Mouse (Mus musculus): ENCODE data around the gene Sult6b1. TPM values are rescaled to one million over a fixed set of nuclear protein-coding genes. Genes with fewer than 3 reads are reported as not detected.
A peak's percentile ranks its signal among the peaks of the same experiment; 100 is the strongest.

The Sult6b1 gene
- polyA plus RNA-seq (2016; fragmentation: Nextera tagmentation; extraction: Ambion mirVana), result 0.12 TPM in 1 of 2 replicates, not detected in the other

- no peak within 1 kb of the TSS for H3K9ac ChIP-seq
- no peaks in the 10 kb centered on the region for H3K36me3 ChIP-seq
- H3K4me2 ChIP-seq, result no peak within 1 kb of the TSS
- H3K27ac ChIP-seq, result no peak within 1 kb of the TSS
- H3K27me3 ChIP-seq (replicated peaks), result no peaks in the 10 kb centered on the region
- no peak for ATAC-seq
- H3K9me3 ChIP-seq (replicated peaks), result no peaks in the 10 kb centered on the region
- WGBS (ENCODE audit: insufficient replicate concordance), result 68% methylated on average over 5 of the region's 5 CpGs
- H3K4me3 ChIP-seq, result no peak within 1 kb of the TSS
- H3K4me1 ChIP-seq, result 0 out of 2 replicates have a peak, but pooled peaks cover 3% of the 10 kb centered on the region
Measured at GRCm38 (mm10) chr17:78906892-78907291, at the start of gene Sult6b1. Gene Sult6b1 (minus strand): TSS chr17:78906992.

DNA sequence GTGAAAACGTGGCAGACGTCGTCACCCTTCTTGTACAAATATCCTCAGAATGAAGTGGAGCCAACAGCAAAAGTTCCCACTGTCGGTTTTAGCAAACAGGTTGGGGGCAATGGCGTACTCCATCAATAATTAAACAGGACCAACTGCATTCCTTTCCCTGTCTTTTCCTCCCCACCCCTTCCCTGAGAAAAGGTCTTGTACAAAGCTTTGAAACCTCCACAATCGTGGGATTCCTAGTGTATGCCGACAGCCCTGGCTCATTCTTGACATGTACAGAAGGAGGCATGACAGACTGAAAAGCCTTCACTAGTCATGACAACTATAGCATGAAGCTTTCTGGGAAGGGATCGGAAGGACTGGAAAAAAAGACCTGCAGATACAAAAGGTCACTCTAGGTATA is 46.4 kb upstream of the Sult6b1 start:
- Histone ChIP-seq H3K9ac (no peak overlapping the region), H3K27me3 (replicated peaks) (no peaks in the 10 kb centered on the region), H3K9me3 (replicated peaks) (no peaks in the 10 kb centered on the region), H3K27ac (no peak overlapping the region), H3K36me3 (peaks cover 83% of the 10 kb centered on the region), H3K4me1 (0 out of 2 replicates have a peak, but pooled peaks cover 3% of the 10 kb centered on the region), H3K4me2 (no peak overlapping the region), H3K4me3 (no peak overlapping the region)
- 75% methylated on average over 8 of the region's 8 CpGs for WGBS (ENCODE audit: insufficient replicate concordance)
- ATAC-seq, result no peak

- H3K4me3 ChIP-seq, result no peak overlapping the region
- ATAC-seq, result no peak
- H3K4me2 ChIP-seq, result no peak overlapping the region
- H3K27me3 ChIP-seq (replicated peaks), result no peaks in the 10 kb centered on the region
- no peak overlapping the region for H3K27ac ChIP-seq
- H3K9me3 ChIP-seq (replicated peaks), result no peaks in the 10 kb centered on the region
- 78% methylated on average over 5 of the region's 5 CpGs for WGBS (ENCODE audit: insufficient replicate concordance)
- peaks cover 84% of the 10 kb centered on the region for H3K36me3 ChIP-seq
- H3K4me1 ChIP-seq, result 0 out of 2 replicates have a peak, but pooled peaks cover 3% of the 10 kb centered on the region
- H3K9ac ChIP-seq, result no peak overlapping the region
Measured at GRCm38 (mm10) chr17:78952070-78952469, 45.3 kb upstream of the Sult6b1 start.

DNA sequence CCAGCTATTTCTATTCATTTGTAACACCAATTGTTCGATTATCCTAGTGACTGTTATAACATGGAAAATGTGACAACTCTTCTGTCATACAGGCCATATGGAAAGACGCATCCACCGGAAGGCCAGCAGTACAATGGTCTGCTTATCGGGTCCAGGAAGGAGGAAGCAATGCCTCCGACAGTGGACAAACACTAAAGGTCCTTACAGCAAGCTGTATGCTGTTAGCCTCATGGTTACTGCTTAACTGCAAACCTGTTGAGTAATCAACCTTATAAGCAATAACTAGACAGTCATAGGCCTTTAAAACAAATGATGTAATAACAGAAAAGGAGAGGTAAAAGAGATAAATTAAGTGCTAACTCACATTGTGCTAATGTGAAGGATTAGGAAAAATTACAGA is 44.4 kb upstream of the Sult6b1 start:
- no peak for ATAC-seq
- 0 out of 2 replicates have a peak, but pooled peaks cover 3% of the 10 kb centered on the region for H3K4me1 ChIP-seq
- H3K4me3 ChIP-seq, result no peak overlapping the region
- H3K4me2 ChIP-seq, result no peak overlapping the region
- H3K9ac ChIP-seq, result no peak overlapping the region
- H3K27ac ChIP-seq, result no peak overlapping the region
- H3K36me3 ChIP-seq, result peaks cover 87% of the 10 kb centered on the region
- H3K9me3 ChIP-seq (replicated peaks), result no peaks in the 10 kb centered on the region
- WGBS (ENCODE audit: insufficient replicate concordance), result 83% methylated on average over 5 of the region's 5 CpGs
- H3K27me3 ChIP-seq (replicated peaks), result no peaks in the 10 kb centered on the region

GRCm38 (mm10) chr17:78942579-78942978 is 35.8 kb upstream of the Sult6b1 start:
- WGBS (ENCODE audit: insufficient replicate concordance), result 74% methylated on average over 11 of the region's 11 CpGs
- Histone ChIP-seq H3K27me3 (replicated peaks) (no peaks in the 10 kb centered on the region), H3K4me1 (peaks cover 6% of the 10 kb centered on the region), H3K4me2 (no peak overlapping the region), H3K27ac (no peak overlapping the region), H3K4me3 (no peak overlapping the region), H3K36me3 (peaks cover 56% of the 10 kb centered on the region), H3K9me3 (replicated peaks) (no peaks in the 10 kb centered on the region), H3K9ac (no peak overlapping the region)
- no peak for ATAC-seq

DNA sequence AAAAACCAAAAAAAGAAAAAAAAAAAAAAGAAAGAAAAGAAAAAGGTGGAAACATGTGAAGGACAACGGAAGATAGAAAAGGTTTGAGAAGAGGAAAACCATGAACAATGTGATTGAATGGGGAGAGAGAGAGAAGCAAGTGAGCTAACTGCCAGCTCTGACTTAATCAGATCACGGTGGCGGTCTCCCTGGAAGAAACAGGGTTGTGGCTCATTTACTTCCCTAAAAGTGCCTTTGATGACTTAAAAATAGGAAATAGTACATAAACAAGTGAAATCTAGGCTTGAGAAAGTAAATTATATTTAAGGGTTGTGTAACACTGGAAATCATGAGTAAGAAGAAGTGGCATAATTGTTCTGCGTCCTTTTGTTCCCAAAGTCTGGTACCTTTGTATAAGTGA is 32.1 kb upstream of the Sult6b1 start:
- Histone ChIP-seq H3K36me3 (peaks cover 50% of the 10 kb centered on the region), H3K9me3 (replicated peaks) (no peaks in the 10 kb centered on the region), H3K4me1 (peaks cover 32% of the 10 kb centered on the region), H3K9ac (no peak overlapping the region), H3K27me3 (replicated peaks) (no peaks in the 10 kb centered on the region), H3K4me3 (no peak overlapping the region), H3K4me2 (no peak overlapping the region), H3K27ac (no peak overlapping the region)
- ATAC-seq, result no peak
- WGBS (ENCODE audit: insufficient replicate concordance), result 74% methylated on average over 4 of the region's 4 CpGs

GRCm38 (mm10) chr17:78937229-78937853 is 30.5 kb upstream of the Sult6b1 start:
- peak; percentile 30 for ATAC-seq
- Histone ChIP-seq H3K36me3 (peaks cover 51% of the 10 kb centered on the region), H3K27me3 (replicated peaks) (no peaks in the 10 kb centered on the region), H3K9me3 (replicated peaks) (no peaks in the 10 kb centered on the region), H3K4me2 (peak overlapping the region; percentile 87), H3K4me3 (peak overlapping the region; percentile 90), H3K4me1 (peaks cover 46% of the 10 kb centered on the region), H3K9ac (peak overlapping the region; percentile 81), H3K27ac (peak overlapping the region; percentile 61)
- 6% methylated on average over 26 of the region's 26 CpGs for WGBS (ENCODE audit: insufficient replicate concordance)

DNA sequence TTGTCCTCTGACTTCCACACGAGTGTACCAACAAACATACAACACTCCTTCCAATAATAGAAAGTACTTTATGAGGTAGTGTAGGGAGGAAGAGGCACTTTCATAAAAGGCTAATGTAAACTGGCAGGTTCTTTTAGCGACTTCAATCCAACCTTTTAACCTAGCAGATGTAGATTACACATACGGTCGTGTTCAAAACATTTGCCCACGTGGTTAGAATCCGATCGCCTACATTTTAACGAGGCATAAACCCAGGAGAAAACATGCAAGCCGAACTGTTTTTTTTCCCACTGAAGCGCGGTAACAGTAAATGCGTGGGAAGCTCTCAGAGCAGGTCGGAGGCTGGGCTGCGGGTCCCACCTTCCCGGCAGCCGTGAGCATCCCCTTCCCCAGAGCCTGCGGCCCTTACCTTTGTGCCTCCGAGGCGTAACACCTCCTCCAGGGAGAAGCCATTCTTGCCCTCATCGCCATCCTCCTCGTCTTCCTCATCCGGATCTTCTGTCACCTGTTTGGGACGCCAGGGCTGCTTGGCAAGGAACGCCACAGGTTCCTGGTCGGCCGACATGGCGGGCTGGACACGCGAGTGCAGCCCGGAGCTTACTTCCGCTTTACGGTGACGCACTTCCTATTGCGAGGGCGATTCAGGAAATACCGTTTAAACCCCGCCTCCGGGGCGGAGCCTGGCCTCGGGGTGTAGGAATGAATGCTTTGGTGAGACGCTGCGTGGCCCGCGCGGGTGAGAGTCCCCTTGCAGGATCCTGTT is 29.9 kb upstream of the Sult6b1 start, which contains the start of the genes Cebpz and Ndufaf7:
Gene Cebpz, minus strand, starts transcription at position 601 of the 763 bp plus-strand sequence.
Gene Ndufaf7, plus strand, starts transcription at position 671 of the 763 bp plus-strand sequence.
- peaks cover 53% of the 10 kb centered on the region for H3K36me3 ChIP-seq

DNA sequence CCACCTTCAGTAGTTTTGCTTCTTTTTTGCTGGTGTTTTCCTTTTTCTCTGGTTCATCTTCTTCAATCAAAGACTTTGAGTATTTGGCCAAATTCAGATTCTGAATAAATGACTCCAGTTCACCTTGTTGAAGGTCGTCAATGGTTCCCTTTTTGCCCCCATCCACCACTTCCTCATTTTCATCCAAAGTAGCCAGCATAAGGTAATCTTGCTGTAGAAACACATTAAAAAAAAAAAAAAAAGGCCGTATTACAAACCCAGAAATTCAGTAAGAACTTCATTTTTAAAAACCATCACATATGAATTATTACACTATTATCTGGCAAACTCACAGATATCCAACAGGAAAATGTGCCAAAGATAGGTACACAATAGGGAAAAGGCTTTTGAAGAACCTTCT is 29.1 kb upstream of the Sult6b1 start:
- no peaks in the 10 kb centered on the region for H3K27me3 ChIP-seq (replicated peaks)
- no peak overlapping the region for H3K27ac ChIP-seq
- peak overlapping the region; percentile 87 for H3K4me2 ChIP-seq
- peak overlapping the region; percentile 81 for H3K9ac ChIP-seq
- H3K36me3 ChIP-seq, result peaks cover 57% of the 10 kb centered on the region
- 38% methylated on average over 2 of the region's 2 CpGs for WGBS (ENCODE audit: insufficient replicate concordance)
- no peak for ATAC-seq
- peak overlapping the region; percentile 90 for H3K4me3 ChIP-seq
- no peaks in the 10 kb centered on the region for H3K9me3 ChIP-seq (replicated peaks)
- peaks cover 46% of the 10 kb centered on the region for H3K4me1 ChIP-seq

More for the DNA sequence above, 29.9 kb upstream of the Sult6b1 start, which contains the start of the genes Cebpz and Ndufaf7:
- under 1% methylated on average over 45 of the region's 45 CpGs for WGBS (ENCODE audit: insufficient replicate concordance)
- peak within 1 kb of the TSS; percentile 87 for H3K4me2 ChIP-seq
- H3K9ac ChIP-seq, result peak within 1 kb of the TSS; percentile 81
- no peaks in the 10 kb centered on the region for H3K9me3 ChIP-seq (replicated peaks)
- peak within 1 kb of the TSS; percentile 90 for H3K4me3 ChIP-seq
- peak within 1 kb of the TSS; percentile 68 for H3K27ac ChIP-seq
- peak; percentile 100 for ATAC-seq
- no peaks in the 10 kb centered on the region for H3K27me3 ChIP-seq (replicated peaks)
- H3K4me1 ChIP-seq, result peaks cover 46% of the 10 kb centered on the region

- 50% methylated on average over 6 of the region's 6 CpGs for WGBS (ENCODE audit: insufficient replicate concordance)
- H3K27ac ChIP-seq, result 0 out of 2 replicates have a peak overlapping the region, but pooled peaks have one; percentile 10
- ATAC-seq, result no peak
- H3K4me2 ChIP-seq, result peak overlapping the region; percentile 85
- peaks cover 42% of the 10 kb centered on the region for H3K36me3 ChIP-seq
- peaks cover 24% of the 10 kb centered on the region for H3K4me1 ChIP-seq
- no peaks in the 10 kb centered on the region for H3K27me3 ChIP-seq (replicated peaks)
- H3K4me3 ChIP-seq, result peak overlapping the region; percentile 78
- peak overlapping the region; percentile 80; the same call in 1 of the 2 replicates for H3K9ac ChIP-seq
- H3K9me3 ChIP-seq (replicated peaks), result no peaks in the 10 kb centered on the region
Measured at GRCm38 (mm10) chr17:78917696-78918095, 10.9 kb upstream of the Sult6b1 start.

- H3K27ac ChIP-seq, result peak overlapping the region; percentile 87
- no peak for ATAC-seq
- 5% methylated on average over 11 of the region's 11 CpGs for WGBS (ENCODE audit: insufficient replicate concordance)
Measured at GRCm38 (mm10) chr17:78916899-78917298, 10.1 kb upstream of the Sult6b1 start.

GRCm38 (mm10) chr17:78916369-78916813 is 9.6 kb upstream of the Sult6b1 start, which contains the start of gene Cebpzos:
Gene Cebpzos (plus strand): TSS chr17:78916500.
- peak within 1 kb of the TSS; percentile 78 for H3K4me3 ChIP-seq
- peak within 1 kb of the TSS; percentile 85 for H3K4me2 ChIP-seq
- no peaks in the 10 kb centered on the region for H3K27me3 ChIP-seq (replicated peaks)
- WGBS (ENCODE audit: insufficient replicate concordance), result under 1% methylated on average over 37 of the region's 37 CpGs
- no peaks in the 10 kb centered on the region for H3K9me3 ChIP-seq (replicated peaks)
- H3K36me3 ChIP-seq, result peaks cover 30% of the 10 kb centered on the region
- H3K27ac ChIP-seq, result peak within 1 kb of the TSS; percentile 87
- H3K4me1 ChIP-seq, result peaks cover 28% of the 10 kb centered on the region
- peak within 1 kb of the TSS; percentile 80 for H3K9ac ChIP-seq
- ATAC-seq, result peak; percentile 95

More at GRCm38 (mm10) chr17:78916899-78917298, 10.1 kb upstream of the Sult6b1 start:
- peak overlapping the region; percentile 80 for H3K9ac ChIP-seq
- no peaks in the 10 kb centered on the region for H3K9me3 ChIP-seq (replicated peaks)
- H3K36me3 ChIP-seq, result peaks cover 36% of the 10 kb centered on the region
- H3K4me3 ChIP-seq, result peak overlapping the region; percentile 78
- peak overlapping the region; percentile 85 for H3K4me2 ChIP-seq
- no peaks in the 10 kb centered on the region for H3K27me3 ChIP-seq (replicated peaks)
- H3K4me1 ChIP-seq, result peaks cover 28% of the 10 kb centered on the region
